Comparison of ENCODE assay signal across 1 mouse cellular context in genomic region chr19:4095802-4096201, GRCm38 (mm10).
TF ChIP-seq lines count a peak whose summit lies in the region.

No protein-coding gene starts in this region.

TF ChIP-seq in CH12.LX, 34 proteins besides CTCF, POLR2A, EP300 and RAD21:
- peak; percentile 65 for TF ChIP-seq ZNF384 (IDR thresholded peaks at IDR 0.05; ENCODE audit: low read depth, low read length)
- no peak for TF ChIP-seq GABPA (IDR thresholded peaks at IDR 0.05; ENCODE audit: insufficient replicate concordance, low read depth, low read length)
- TF ChIP-seq CHD2 (IDR thresholded peaks at IDR 0.05; ENCODE audit: low read length), result no peak
